Mouse (Mus musculus) layer of hippocampus, adult 11-12 months (tissue): ENCODE measurements around the gene Herc1.

Experiments used
- DNase-seq: peaks from one replicate; pipeline ENCODE4 v3.0.0; 2022; ENCODE audit warnings: low spot score

The Herc1 gene

DNA sequence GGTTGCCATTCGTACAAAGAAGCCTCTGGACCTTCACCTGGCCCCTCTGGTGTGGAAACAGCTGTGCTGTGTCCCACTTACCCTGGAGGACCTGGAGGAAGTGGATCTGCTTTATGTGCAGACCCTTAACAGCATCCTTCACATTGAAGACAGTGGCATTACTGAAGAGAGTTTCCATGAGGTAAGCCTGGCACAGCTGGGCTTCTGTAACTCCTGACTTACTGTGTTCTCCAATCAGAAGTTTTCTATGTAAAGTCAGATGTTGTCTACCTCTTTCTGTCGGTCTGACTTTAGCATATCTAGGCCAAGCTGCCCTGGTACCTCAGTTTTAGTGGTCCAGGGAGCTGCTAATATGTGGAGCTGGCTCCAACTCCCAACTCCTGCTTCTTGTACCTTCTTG lies 151.0 kb downstream of the Herc1 start:
- DNase-seq, result no peak

DNA sequence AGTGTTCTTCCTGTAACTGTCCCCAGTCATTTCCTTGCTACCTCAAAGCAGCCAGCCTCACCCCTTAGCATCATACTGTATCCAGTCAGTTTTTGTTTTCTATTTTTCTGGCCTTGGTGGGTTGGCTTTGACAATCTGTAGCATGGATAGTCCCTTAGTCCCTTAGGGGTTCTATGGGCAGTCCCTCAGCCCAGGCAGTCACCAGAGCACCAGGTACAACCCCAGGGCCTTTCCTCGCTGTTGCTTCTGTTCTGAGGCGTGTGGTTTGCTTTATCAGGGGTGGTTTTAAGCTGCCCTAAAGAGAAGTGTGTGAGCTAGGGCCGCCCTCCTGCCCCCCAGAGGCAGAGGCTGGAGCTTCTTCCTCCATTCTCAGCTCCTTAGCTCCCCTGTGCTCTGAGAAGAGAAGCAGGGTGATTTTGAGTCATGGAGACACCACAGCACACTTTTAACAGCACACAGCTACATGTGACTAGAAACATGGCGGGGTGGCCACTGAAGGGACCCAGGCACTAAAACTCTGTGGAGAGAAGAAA lies 153.7 kb downstream of the Herc1 start:
- no peak for DNase-seq

DNA sequence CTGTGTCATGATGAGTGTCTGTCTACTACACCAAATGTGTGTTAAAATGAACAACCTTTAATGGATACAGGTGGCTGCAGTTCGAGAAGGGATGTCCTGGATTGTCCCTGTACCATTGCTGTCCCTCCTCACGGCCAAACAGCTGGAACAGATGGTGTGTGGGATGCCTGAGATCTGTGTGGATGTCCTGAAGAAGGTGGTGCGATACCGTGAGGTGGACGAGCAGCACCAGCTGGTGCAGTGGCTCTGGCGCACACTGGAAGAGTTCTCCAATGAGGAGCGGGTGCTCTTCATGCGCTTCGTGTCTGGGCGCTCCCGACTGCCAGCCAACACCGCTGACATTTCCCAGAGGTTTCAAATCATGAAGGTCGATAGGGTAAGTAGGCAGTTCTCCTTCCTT lies 154.3 kb downstream of the Herc1 start:
- peak; percentile 54 for DNase-seq

DNA sequence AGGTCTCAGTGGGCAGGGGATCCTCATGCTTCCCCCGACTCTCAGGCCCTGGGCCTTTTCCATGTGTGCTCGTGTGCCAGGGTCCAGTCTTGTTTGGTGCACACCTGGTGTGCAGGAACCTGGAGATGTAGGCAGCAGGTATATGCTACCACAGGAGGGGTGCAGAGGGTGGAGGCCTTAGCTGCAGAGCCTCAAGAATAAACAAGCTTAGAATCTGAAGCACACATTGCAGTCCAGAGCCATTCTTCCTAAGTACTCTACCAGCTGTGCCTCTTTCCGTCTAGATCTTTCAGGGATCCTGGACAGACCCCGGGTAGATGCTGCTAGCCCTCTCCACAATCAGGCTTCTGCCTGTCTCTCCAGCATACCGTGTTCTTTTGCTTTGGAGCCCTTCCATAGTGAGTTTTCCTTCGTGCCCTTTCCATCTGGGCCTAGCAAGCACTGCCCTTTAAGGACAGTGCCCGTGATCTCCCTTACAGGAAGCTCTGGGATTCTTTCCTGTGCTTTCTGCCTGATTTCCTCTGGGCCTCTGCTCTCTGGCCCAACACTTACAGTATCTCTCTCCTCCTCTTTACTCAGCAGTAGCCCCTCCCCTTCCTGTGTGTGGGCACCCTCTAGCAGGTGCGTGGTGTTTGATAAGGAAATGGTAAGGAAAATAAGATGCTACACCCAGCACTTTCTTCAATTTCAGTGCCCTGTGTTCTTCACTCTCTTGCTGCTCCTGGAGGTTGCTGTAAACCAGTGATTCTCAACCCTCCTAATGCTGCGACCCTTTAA lies 155.1 kb downstream of the Herc1 start:
- DNase-seq, result no peak

DNA sequence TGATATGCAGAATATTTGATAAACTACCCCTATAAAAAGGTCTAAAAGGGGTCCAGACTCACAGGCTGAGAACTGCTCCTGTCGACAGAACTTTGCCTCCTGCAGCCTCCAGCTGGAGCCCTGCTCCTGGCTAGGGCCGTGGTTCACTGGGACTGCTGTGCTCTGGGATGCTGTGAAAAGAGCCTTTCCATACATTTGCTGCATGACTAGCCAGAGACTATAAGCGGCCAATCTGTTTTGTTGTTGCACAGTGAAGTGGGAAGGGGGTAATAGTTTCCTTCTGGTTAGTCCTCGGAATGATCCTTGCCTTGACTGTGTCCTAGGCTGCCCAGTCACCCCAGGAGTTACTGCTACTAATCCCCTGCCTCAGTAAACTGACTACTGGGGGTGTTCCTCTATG lies 155.8 kb downstream of the Herc1 start:
- no peak for DNase-seq

DNA sequence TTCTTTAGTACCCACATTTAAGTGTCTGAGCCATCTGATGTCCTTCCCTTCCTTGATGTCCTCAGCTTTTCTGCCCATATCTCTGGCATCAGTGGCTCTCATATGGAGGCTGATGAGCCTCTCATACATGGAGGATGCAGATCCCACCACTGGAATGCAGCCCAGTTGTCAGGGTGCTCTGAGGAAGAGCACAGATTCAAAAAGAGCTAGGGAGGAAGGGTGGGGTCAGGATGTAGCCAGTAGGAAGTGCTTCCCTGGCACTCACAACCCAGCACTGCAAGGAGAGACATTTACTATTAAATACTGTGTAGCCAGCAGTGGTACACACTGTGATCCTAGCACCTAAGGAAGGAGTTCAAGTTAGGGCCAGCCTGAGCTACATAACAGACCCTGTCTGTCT lies 156.2 kb downstream of the Herc1 start:
- no peak for DNase-seq

DNA sequence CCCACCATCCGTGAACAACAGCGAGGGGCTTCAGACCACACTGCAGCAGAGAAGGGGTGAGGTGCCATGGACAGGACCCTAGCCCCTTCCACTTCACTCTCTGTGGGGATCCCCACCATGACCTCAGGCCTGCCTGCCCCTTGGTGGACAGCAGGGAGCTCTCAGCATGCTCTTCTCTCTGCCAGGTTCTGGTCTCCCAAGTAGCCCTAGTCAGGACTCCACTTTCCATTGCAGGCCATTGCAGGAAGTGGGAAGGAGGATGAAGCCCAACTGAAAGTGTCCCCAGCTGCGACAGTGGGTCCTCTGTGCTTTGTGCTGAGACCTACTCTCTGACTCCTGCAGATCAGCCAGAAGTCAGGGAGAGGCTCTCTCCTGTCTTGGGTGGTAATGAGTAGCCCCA lies 157.4 kb downstream of the Herc1 start:
- DNase-seq, result no peak

DNA sequence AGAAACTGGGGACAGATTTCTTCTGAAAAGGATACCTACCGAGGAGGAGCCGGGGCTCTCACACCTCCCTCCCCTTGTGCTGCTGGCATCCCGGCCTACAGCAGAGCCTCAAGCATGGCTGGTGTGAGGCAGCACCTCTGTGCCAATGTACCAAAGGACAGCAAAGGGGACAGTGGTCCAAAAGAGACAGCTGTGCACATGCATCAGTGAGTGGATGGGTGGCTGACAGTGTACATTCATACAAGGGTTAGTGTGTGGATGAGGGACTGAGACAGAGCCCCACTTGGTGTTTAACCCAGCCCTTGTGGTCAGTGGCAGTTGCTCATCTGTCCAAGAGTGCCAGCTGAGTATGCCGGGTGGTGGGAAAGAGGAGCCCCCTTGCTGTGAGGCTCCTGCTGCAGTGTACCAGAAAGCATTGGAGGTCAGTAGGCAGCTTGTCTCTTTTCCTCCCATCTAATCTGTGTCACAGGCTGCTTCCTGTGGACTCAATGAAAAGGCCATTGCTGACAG lies 158.7 kb downstream of the Herc1 start:
- no peak for DNase-seq

DNA sequence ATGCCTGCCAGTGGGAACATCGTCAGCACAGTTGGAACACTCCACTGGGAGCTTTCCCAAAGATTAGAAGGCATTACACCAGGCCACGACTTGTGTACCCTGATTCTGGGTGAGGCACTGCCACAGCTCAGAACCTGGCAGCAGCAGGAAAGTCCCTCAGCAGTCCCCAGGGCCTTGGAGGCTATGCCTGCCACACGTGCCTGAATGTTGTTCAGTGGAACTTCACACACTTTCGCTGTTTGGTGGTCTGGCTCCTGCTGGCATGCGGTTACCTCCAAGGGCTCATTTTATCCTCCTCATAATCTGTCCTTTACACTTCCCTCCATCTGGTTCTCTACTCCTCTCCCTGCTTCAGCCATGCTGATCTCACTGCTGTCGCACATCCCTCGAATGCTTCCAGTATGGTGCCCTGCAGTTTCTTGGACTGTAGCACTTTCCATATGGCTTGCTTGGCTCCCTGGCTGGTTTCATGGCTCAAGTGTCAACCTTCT lies 160.1 kb downstream of the Herc1 start:
- DNase-seq, result peak; percentile 21

DNA sequence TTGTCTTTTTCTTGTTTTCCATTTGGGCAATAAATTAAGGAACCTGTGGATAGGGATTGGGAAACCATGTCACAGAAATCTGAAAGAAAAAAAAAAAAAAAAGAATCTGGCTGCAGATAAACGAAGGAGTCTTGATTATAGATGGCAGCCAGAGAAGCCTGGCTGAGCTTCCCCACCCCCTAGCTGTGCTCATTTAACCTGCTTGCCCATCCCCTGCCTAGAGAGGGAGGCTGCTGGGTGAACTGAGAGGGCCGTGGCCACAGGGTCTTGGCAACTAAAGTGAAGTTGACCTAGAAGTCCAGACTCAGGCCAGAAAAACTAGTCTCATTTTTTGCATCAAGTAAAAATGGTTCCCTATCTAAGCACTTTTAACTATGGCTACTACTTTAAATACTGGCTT lies 160.7 kb downstream of the Herc1 start:
- peak; percentile 20 for DNase-seq

DNA sequence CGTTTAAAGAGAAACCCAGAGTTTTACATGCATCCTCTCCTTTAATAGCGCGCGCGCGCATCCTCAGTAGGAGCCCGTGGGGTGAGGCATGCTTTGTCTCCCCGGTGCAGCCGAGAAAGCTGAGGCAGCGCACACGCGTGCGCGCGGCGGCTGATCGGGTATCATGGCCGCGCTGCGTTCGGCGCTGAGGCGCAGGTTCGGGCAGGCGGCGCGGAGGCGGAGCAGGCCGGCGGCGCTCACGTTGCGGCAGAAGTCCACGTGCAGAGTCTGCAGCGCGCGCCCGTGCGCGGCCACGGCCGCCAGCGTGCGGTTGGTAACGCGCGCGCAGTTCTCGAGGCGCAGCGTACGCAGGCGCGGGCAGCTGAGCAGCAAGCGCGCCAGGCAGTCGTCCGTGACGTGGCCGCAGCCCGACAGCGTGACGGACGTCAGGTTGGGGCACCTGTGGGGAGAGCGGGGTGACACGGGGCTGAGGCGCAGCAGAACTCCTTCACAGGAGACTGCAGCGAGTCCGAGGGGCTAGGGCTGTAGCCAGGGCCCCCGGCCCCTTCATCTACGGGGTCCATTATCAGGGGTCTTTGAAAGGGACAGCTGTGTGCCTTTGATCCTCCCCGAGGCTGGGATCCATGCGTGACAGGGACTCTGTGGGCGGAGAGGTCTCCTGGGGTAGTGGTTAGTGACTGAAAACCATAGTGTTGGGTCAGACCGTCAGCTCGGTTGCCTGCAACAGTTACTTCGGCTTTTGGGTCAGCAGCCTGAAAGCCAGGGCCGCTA lies 161.5 kb downstream of the Herc1 start:
- peak; percentile 95 for DNase-seq

DNA sequence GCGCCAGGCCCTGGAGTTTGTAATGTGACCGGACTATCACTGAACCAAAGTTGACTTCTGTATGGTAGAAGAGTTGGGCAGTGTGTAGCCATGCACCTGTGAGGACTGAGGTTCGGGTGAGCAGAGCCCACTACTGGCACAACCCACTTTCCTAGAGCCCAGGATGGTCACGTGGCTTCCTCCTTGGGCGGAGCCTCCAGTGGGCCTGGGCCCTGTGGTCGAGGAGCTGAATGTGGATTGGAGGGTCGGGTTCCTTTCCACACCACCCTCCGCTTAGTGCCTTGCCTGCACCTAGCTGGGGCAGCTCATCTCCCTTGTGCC lies 162.1 kb downstream of the Herc1 start:
- peak; percentile 88 for DNase-seq

DNA sequence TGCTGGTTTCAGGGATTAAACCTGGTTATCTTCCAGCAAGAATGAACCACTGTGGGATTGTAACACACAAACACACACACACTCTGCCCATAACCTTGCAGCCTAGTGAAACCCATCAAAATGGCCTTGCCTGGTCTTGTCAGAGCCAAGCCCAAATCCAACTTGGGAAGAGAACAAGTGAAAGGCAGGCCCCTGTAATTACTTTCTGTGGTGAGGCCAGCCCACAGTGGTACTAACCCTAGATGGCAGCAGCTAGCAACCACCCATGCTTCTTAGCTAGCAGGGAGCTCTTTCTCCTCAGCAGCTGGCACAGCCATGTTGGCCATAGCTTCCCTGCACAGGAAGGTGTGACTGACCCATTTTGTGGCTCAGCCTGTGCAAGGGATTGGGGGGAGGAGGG lies 162.9 kb downstream of the Herc1 start:
- DNase-seq, result peak; percentile 39

DNA sequence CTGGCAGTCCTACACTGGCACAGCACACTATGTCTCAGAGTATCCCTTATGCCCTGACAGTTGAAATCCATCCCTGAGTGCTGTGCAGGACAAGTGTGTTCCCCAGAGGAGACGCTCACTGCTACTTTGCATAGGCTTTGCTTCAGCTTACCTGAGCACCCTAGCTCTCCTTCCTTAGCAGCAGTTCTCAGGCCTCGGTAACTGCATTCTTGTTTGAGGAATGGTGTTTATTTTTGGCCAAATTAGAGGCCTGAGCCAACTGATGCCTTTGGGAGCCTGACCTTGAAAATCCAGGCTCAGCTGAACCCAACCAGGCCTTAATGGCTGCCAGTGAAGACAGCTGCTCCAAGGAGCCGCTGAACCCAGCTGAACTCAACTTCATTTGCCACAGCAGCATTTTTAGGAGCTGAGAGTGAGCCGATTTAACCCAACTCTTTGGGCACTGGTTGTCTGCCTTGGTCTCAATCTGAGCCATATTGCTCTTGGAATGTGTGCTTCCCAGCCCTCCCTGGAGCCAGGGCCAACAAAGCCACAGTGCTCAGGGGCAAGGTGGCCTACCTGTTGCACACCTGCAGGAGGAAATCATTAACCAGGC lies 163.5 kb downstream of the Herc1 start:
- DNase-seq, result peak; percentile 15

DNA sequence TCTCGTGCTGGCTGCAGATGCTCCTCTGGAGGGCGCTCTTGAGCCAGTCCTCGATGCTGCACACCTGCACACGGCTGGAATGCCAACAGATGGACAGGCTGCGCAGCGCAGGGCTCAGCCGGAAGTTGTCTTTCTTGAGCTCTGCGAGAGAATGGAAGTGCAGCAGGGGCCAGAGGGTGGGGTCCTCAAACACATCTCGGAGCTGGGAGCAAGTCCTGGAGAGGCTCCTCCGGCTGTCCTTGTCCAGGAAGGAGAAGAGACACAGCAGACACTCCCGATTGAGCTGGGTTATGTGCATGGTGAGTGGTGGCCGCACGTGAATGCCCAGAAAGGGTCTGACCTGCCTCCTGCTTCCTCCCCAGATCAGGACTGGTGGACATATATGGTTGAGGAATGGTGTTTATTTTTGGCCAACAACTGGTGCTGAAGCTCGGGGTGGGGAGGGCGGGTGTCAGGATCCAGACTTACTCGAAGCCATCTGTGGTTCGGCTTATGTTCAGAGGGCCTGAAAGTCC lies 164.1 kb downstream of the Herc1 start, which contains the start of gene Fbxl22:
TSS of gene Fbxl22 (minus strand) at position 338 of the 515 bp plus-strand sequence.
- peak; percentile 69 for DNase-seq

DNA sequence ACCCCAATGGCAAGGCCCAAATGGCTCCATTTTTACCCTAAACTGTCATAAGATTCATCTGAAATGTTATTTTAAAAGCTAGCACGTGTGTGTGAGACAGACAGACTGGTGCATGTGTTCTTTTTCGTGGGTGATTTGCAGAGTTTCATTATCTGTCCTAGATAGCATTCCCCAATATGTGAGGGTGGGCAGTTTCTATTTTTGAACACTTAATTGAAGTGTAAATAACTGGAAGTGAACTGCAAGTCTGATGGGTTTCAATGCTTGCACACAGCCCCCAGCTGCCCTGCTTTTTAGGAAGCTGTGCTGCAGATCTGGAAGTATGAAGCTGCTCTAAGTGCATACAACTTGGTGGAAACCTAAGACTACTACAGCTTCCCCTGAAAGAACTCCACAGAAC lies 164.9 kb downstream of the Herc1 start:
- peak; percentile 18 for DNase-seq

DNA sequence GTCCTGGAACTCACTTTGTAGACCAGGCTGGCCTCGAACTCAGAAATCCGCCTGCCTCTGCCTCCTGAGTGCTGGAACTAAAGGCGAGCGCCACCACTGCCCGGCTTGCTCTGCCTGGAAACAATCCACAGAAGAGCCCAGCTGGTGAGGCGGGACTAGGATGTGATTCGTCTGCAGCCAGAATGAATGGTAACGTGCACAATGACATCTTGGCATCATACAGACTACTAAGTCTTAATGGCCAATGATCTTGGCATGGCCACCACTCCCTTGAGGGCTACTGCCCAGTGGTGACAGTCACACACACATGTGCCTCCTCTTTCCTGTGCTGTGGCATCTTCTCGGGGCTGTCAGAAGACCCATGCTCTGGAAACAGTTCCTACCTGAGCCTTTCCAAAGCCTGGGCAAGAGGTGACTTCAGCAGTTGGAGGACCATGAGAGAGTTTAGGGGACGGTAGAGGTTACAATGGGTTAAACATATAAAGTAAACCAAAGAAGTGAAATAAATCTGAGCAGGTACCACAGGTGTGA lies 165.5 kb downstream of the Herc1 start:
- no peak for DNase-seq

DNA sequence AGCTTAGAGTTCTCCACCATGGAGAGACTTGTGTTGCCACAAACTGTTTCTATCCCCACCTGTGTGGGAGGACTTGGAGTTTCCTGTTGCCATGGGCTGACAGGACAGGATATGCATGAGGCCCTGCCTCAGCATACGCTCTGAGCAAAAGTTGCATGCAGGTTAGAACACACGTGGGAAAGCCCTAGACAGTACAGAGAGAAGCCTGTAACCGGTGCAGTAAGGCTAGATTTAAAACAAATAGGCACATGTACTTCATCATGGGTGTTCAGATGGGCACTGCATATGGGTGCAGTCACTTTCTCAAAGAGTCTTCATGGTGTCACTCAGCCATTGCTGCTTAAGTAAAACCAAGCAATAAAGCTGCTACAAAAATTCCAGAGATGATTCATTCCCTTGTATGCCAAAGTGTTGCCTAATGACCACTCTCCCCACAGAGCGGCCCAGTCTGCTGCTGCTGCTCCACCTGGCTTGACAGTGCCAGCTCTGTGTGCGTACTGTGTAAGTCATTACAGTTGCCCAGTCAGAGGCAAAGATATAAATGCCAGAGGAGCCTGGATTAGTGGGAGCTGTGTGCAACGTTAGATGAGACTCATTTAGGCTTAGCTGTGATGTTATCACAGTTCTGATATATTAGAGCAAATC lies 166.2 kb downstream of the Herc1 start:
- DNase-seq, result no peak

DNA sequence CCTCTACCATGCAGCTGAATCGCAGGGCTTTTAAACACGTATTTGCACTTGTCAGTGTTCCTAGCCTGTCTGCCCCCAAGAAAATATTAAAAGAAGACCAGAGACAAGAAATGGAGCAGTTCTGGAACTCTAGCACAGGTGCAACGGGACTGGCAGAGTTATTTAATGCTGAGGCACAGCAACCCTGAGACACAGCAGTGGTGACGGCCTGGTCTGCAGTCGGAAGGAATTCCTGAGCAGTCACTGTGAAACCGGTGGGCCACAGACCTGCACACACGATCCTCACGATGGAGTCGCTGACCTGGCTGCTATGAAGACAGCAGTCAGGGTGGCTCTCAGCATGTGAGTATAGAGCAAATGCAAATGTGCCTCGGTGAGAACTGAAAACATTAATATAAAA lies 167.5 kb downstream of the Herc1 start:
- no peak for DNase-seq

DNA sequence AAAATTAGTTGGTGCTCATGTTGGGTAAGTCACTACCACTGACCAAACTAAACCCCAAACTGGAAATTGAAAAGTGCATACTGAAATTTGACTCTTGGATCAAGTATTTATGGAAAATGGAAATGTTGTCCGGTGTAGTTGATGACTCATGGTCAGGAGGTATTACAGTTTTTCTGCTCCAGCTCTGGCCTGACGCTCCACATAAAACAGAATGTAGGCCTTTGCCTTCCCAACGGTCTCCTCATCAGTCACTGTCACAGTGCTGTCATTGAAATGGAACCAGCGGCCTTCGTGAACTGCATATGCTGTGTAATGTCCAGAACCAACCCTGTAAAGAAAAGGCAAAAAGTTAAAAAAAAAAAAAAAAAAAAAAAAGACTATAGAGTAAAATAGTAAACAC lies 168.0 kb downstream of the Herc1 start:
- no peak for DNase-seq

DNA sequence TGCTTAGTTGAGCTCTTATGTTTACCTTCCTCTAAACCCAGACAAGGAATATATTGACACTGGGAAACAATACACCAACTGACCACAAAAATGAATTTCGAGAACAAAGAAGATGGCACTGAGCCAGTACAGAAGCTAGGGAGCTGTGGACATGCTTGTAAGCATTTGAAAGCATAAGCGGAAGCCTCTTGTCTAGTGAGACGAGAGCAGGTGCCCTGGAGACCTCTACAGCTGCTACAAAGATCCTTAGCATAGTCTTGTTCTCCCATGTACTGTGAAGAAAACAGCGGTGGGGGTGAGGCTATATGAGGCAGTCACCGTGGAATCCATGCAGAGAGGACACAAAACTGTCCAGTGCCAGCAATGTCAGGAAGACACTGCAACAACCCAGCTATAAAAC lies 168.7 kb downstream of the Herc1 start:
- no peak for DNase-seq

DNA sequence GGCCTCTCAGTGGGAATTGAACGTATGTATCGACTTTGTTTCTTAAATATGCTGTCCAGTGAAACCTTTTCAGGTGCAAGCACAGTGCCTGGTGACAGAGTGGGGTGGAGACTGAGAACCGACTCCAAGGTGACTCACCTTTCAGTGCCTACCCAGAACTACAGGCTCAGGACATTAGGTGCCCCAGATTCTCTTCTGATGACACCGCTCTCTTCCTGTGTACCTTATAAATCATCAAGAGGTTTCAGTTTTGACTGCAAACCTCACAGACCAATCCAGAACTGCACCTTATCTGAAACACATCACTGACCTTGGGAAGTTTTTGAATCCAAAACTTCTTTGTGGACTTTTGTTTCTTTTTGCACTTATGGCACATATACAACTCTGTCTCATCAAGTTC lies 170.0 kb downstream of the Herc1 start:
- DNase-seq, result no peak
